Mouse (Mus musculus) liver, adult 2 months (tissue): ENCODE results near the gene Rbm20.

Experiments used
- CTCF ChIP-seq: fragments of 200-500 bp; IDR thresholded peaks from 2 replicates; pipeline ENCODE4 v1.5.1; 2011; ENCODE audit warnings: low read depth, low read length, control low read depth
- POLR2A ChIP-seq: fragments of 200-500 bp; IDR thresholded peaks from 2 replicates; pipeline ENCODE4 v1.6.1; 2011; ENCODE audit warnings: low read length, control low read depth; ENCODE audit not compliant: insufficient read depth; ENCODE audit errors: extremely low read depth

GRCm38 (mm10) chr19:53726755-53727154 lies 49.6 kb downstream of the Rbm20 start:
- TF ChIP-seq CTCF (no peak), POLR2A (no peak)
